Mouse (Mus musculus) midbrain, embryonic 11.5 days (tissue): ENCODE measurements around the gene Pinlyp. TPM values are rescaled to one million over a fixed set of nuclear protein-coding genes. Genes with fewer than 3 reads are reported as not detected.

Experiments used
- ATAC-seq: fragments of 200-750 bp; cut with Nextera tagmentation; 2 replicates; pipeline ENCODE4 v1.8.0; 2017; ENCODE audit warnings: moderate TSS enrichment, moderate library complexity; ENCODE audit not compliant: low FRiP score
- DNase-seq: peaks from one replicate; pipeline ENCODE4 v3.0.0; 2015; ENCODE audit warnings: low spot score; ENCODE audit errors: missing footprints
- H3K27ac ChIP-seq: fragments of 300-500 bp; sonication (generic); 2 replicates; pipeline ENCODE4 v1.5.1; 2014; ENCODE audit warnings: low read depth, low read length
- H3K27me3 ChIP-seq: fragments of 300-500 bp; sonication (generic); 2 replicates; pipeline ENCODE4 v1.6.1; 2014; ENCODE audit warnings: mild to moderate bottlenecking, low read length, moderate library complexity, mixed read lengths; ENCODE audit not compliant: control insufficient read depth, insufficient read depth
- H3K36me3 ChIP-seq: fragments of 300-500 bp; sonication (generic); 2 replicates; pipeline ENCODE4 v1.6.1; 2014; ENCODE audit warnings: mild to moderate bottlenecking, low read length, moderate library complexity, mixed read lengths; ENCODE audit not compliant: control insufficient read depth, insufficient read depth
- H3K4me1 ChIP-seq: fragments of 300-500 bp; sonication (generic); 2 replicates; pipeline ENCODE4 v1.6.1; 2014; ENCODE audit warnings: low read length; ENCODE audit not compliant: control insufficient read depth, insufficient read depth
- H3K4me2 ChIP-seq: fragments of 300-500 bp; sonication (generic); 2 replicates; pipeline ENCODE4 v1.6.1; 2014; ENCODE audit warnings: mild to moderate bottlenecking, moderate library complexity
- H3K4me3 ChIP-seq: fragments of 300-500 bp; sonication (generic); 2 replicates; pipeline ENCODE4 v1.5.1; 2014; ENCODE audit warnings: low read depth, low read length
- H3K9ac ChIP-seq: fragments of 300-500 bp; sonication (generic); 2 replicates; pipeline ENCODE4 v1.6.1; 2014; ENCODE audit warnings: low read length
- H3K9me3 ChIP-seq: fragments of 300-500 bp; sonication (generic); 2 replicates; pipeline ENCODE4 v1.6.1; 2016; ENCODE audit warnings: low read length; ENCODE audit not compliant: control insufficient read depth
- WGBS: fragments of 180-500 bp; shearing (Covaris S2); extraction: QIAGEN DNeasy Blood & Tissue Kit; methylation state at CpG from one replicate; pipeline ENCODE4 v1.1.7; 2014; 5-methylcytosine and 5-hydroxymethylcytosine counted together
- polyA plus RNA-seq: library from polyadenylated mRNA; unstranded; fragments of >200 nt; fragmentation: Nextera tagmentation; extraction: Ambion mirVana; gene quantifications from 2 replicates; pipeline ENCODE4 v1.2.1, GENCODE M21; 2014

Pinlyp gene
- polyA plus RNA-seq, 1 experiment from 2014 or later, result not detected

- 0% methylated on average over 12 of the region's 12 CpGs for WGBS
- Histone ChIP-seq H3K4me1 (peaks cover 37% of the 10 kb centered on the region), H3K4me3 (peak overlapping the region; percentile 50), H3K27me3 (no peaks in the 10 kb centered on the region), H3K4me2 (peak overlapping the region; percentile 81), H3K27ac (peak overlapping the region; percentile 100), H3K36me3 (peaks cover 5% of the 10 kb centered on the region; the same call in 1 of the 2 replicates), H3K9me3 (no peaks in the 10 kb centered on the region), H3K9ac (peak overlapping the region; percentile 97)
- DNase-seq, result no peak
- ATAC-seq, result peak; percentile 5
These were observed 39.5 kb downstream of the Pinlyp start for GRCm38 (mm10) chr7:24506476-24506837.

- H3K36me3 ChIP-seq, result peaks cover 3% of the 10 kb centered on the region
- peak overlapping the region; percentile 97 for H3K9ac ChIP-seq
- H3K27me3 ChIP-seq, result no peaks in the 10 kb centered on the region
- peaks cover 37% of the 10 kb centered on the region for H3K4me1 ChIP-seq
- peak overlapping the region; percentile 100 for H3K27ac ChIP-seq
- WGBS, result 10% methylated on average over 3 of the region's 3 CpGs
- no peak for ATAC-seq
- DNase-seq, result peak; percentile 91
- H3K4me3 ChIP-seq, result peak overlapping the region; percentile 50
- peak overlapping the region; percentile 81 for H3K4me2 ChIP-seq
- no peaks in the 10 kb centered on the region for H3K9me3 ChIP-seq
These were observed 39.9 kb downstream of the Pinlyp start for GRCm38 (mm10) chr7:24506065-24506459.

- H3K4me2 ChIP-seq, result peak overlapping the region; percentile 81
- no peak overlapping the region for H3K4me3 ChIP-seq
- H3K27ac ChIP-seq, result peak overlapping the region; percentile 100
- WGBS, result 10% methylated on average over 15 of the region's 15 CpGs
- DNase-seq, result peak; percentile 90
- peaks cover 2% of the 10 kb centered on the region; the same call in 1 of the 2 replicates for H3K27me3 ChIP-seq
- peaks cover 37% of the 10 kb centered on the region for H3K4me1 ChIP-seq
- H3K36me3 ChIP-seq, result peaks cover 8% of the 10 kb centered on the region
- no peaks in the 10 kb centered on the region for H3K9me3 ChIP-seq
- no peak for ATAC-seq
- peak overlapping the region; percentile 97 for H3K9ac ChIP-seq
These were observed 40.4 kb downstream of the Pinlyp start for GRCm38 (mm10) chr7:24505447-24506064.

GRCm38 (mm10) chr7:24504868-24505267 lies 41.0 kb downstream of the Pinlyp start:
- peaks cover 37% of the 10 kb centered on the region for H3K4me1 ChIP-seq
- no peak overlapping the region for H3K27ac ChIP-seq
- no peaks in the 10 kb centered on the region for H3K9me3 ChIP-seq
- peaks cover 11% of the 10 kb centered on the region for H3K36me3 ChIP-seq
- peaks cover 5% of the 10 kb centered on the region; the same call in 1 of the 2 replicates for H3K27me3 ChIP-seq
- H3K4me2 ChIP-seq, result no peak overlapping the region
- DNase-seq, result no peak
- no peak for ATAC-seq
- H3K9ac ChIP-seq, result no peak overlapping the region
- H3K4me3 ChIP-seq, result no peak overlapping the region
- 5% methylated on average over 4 of the region's 4 CpGs for WGBS

GRCm38 (mm10) chr7:24504004-24504403 lies 41.9 kb downstream of the Pinlyp start:
- peaks cover 41% of the 10 kb centered on the region for H3K4me1 ChIP-seq
- H3K27me3 ChIP-seq, result peaks cover 13% of the 10 kb centered on the region
- no peak overlapping the region for H3K27ac ChIP-seq
- DNase-seq, result no peak
- no peak overlapping the region for H3K4me3 ChIP-seq
- H3K9ac ChIP-seq, result peak overlapping the region; percentile 31; the same call in 1 of the 2 replicates
- no peak overlapping the region for H3K4me2 ChIP-seq
- no peaks in the 10 kb centered on the region for H3K9me3 ChIP-seq
- WGBS, result 21% methylated on average over 10 of the region's 10 CpGs
- peaks cover 11% of the 10 kb centered on the region for H3K36me3 ChIP-seq
- no peak for ATAC-seq

GRCm38 (mm10) chr7:24501492-24501891 lies 44.4 kb downstream of the Pinlyp start:
- peaks cover 33% of the 10 kb centered on the region for H3K4me1 ChIP-seq
- H3K4me2 ChIP-seq, result no peak overlapping the region
- H3K27ac ChIP-seq, result no peak overlapping the region
- H3K9me3 ChIP-seq, result no peaks in the 10 kb centered on the region
- H3K4me3 ChIP-seq, result no peak overlapping the region
- no peak for DNase-seq
- peaks cover 18% of the 10 kb centered on the region for H3K27me3 ChIP-seq
- H3K36me3 ChIP-seq, result peaks cover 11% of the 10 kb centered on the region
- no peak for ATAC-seq
- no peak overlapping the region for H3K9ac ChIP-seq
- WGBS, result 55% methylated on average over 21 of the region's 21 CpGs

DNA sequence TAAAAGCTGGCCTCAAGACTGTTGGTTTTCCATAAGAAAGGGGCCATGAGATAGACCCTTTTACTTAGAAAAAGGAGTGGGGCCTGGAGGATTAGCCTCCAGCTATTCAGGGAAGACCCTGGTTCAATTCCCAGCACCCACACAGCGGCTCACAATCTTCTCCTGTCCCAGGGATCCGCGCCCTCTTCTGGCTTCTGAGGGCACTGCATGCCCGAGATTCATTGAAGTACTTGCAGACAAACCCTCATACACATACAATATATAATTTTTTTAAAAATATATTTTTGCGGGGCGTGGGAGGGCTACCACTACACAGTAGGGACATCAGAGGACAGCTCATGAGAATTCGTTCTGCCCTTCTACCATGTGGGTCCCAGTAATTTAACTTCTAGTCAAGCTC lies 45.0 kb downstream of the Pinlyp start:
- H3K9me3 ChIP-seq, result no peaks in the 10 kb centered on the region
- H3K4me1 ChIP-seq, result peaks cover 29% of the 10 kb centered on the region
- no peak for ATAC-seq
- H3K9ac ChIP-seq, result no peak overlapping the region
- H3K4me2 ChIP-seq, result no peak overlapping the region
- no peak overlapping the region for H3K4me3 ChIP-seq
- peaks cover 11% of the 10 kb centered on the region for H3K36me3 ChIP-seq
- 29% methylated on average over 7 of the region's 7 CpGs for WGBS
- DNase-seq, result no peak
- no peak overlapping the region for H3K27ac ChIP-seq
- peaks cover 18% of the 10 kb centered on the region for H3K27me3 ChIP-seq

GRCm38 (mm10) chr7:24499856-24500577 lies 45.9 kb downstream of the Pinlyp start:
- Histone ChIP-seq H3K9me3 (no peaks in the 10 kb centered on the region), H3K4me2 (peak overlapping the region; percentile 31; the same call in 1 of the 2 replicates), H3K4me3 (no peak overlapping the region), H3K27me3 (peaks cover 18% of the 10 kb centered on the region), H3K36me3 (peaks cover 11% of the 10 kb centered on the region), H3K27ac (no peak overlapping the region), H3K4me1 (peaks cover 20% of the 10 kb centered on the region), H3K9ac (0 out of 2 replicates have a peak overlapping the region, but pooled peaks have one; percentile 10)
- ATAC-seq, result peak; percentile 31; the same call in 1 of the 2 replicates
- DNase-seq, result peak; percentile 92
- WGBS, result 17% methylated on average over 43 of the region's 43 CpGs
